Comparison of ENCODE assay signal across 9 mouse cellular contexts in genomic region chr2:32082229-32082628, GRCm38 (mm10). TPM values are rescaled to one million over a fixed set of nuclear protein-coding genes. Genes with fewer than 3 reads are reported as not detected.
DNase-seq lines count a peak whose midpoint lies in the region; ATAC-seq and TF ChIP-seq lines count a peak whose summit lies in the region.
"Had no signal": no experiment of that assay in that cellular context is flagged by ENCODE, and none has a peak within 500 bp of the region (broad histone marks: within the 10 kb centered on the region; RNA-seq: fewer than 3 reads in every experiment).

No protein-coding gene starts in this region.

- WGBS in forebrain, embryonic 11.5 days = 51% methylated on average over 2 of the region's 2 CpGs
- 41% methylated on average over 2 of the region's 2 CpGs for WGBS in forebrain, embryonic 15.5 days
- 60% methylated on average over 2 of the region's 2 CpGs for WGBS in midbrain, embryonic 10.5 days
- 33% methylated on average over 2 of the region's 2 CpGs for WGBS in midbrain, embryonic 16.5 days
- 25% methylated on average over 2 of the region's 2 CpGs for WGBS in liver, embryonic 14.5 days (ENCODE audit: insufficient replicate concordance)

- H3K4me3 ChIP-seq in forebrain, embryonic 11.5 days (ENCODE audit: low read depth, low read length) = peak overlapping the region; percentile 16; the same call in 1 of the 2 replicates
- H3K4me3 ChIP-seq in forebrain, embryonic 15.5 days = no peak overlapping the region
- peak overlapping the region; percentile 69 for H3K4me3 ChIP-seq in midbrain, embryonic 10.5 days
- no peak overlapping the region for H3K4me3 ChIP-seq in midbrain, embryonic 16.5 days (ENCODE audit: low read depth, low read length)
- peak overlapping the region; percentile 74 to 92 for H3K4me3 ChIP-seq in liver, embryonic 14.5 days (ENCODE audit: insufficient read depth in 1 of 2, low read depth in 2 of 2, low read length in 2 of 2)

- H3K27ac ChIP-seq in forebrain, embryonic 11.5 days (ENCODE audit: low read depth, low read length) = no peak overlapping the region
- no peak overlapping the region for H3K27ac ChIP-seq in forebrain, embryonic 15.5 days (replicated peaks)
- no peak overlapping the region; the same call in 1 of the 2 replicates for H3K27ac ChIP-seq in midbrain, embryonic 10.5 days (replicated peaks)
- H3K27ac ChIP-seq in midbrain, embryonic 16.5 days (ENCODE audit: low read length) = no peak overlapping the region
- peak overlapping the region; percentile 43 for H3K27ac ChIP-seq in liver, embryonic 14.5 days

- no peak for TF ChIP-seq CTCF in liver, embryonic 14.5 days (IDR thresholded peaks at IDR 0.05; ENCODE audit: low read depth)

- no peaks in the 10 kb centered on the region for H3K36me3 ChIP-seq in forebrain, embryonic 11.5 days (ENCODE audit: control insufficient read depth, insufficient read depth, low read length)
- no peaks in the 10 kb centered on the region for H3K36me3 ChIP-seq in forebrain, embryonic 15.5 days
- H3K36me3 ChIP-seq in midbrain, embryonic 10.5 days = no peaks in the 10 kb centered on the region
- no peaks in the 10 kb centered on the region for H3K36me3 ChIP-seq in midbrain, embryonic 16.5 days (ENCODE audit: control insufficient read depth, insufficient read depth, low read length)
- H3K36me3 ChIP-seq in liver, embryonic 14.5 days (replicated peaks; ENCODE audit: control insufficient read depth, insufficient read depth, low read depth) = peaks cover 10% of the 10 kb centered on the region; the same call in 1 of the 2 replicates

- H3K27me3 ChIP-seq in forebrain, embryonic 11.5 days (ENCODE audit: control insufficient read depth, insufficient read depth, low read length) = peaks cover 49% of the 10 kb centered on the region
- H3K27me3 ChIP-seq in forebrain, embryonic 15.5 days = peaks cover 54% of the 10 kb centered on the region
- H3K27me3 ChIP-seq in midbrain, embryonic 10.5 days (ENCODE audit: low read depth, poor library complexity, severe bottlenecking) = peaks cover 74% of the 10 kb centered on the region
- H3K27me3 ChIP-seq in midbrain, embryonic 16.5 days (ENCODE audit: control insufficient read depth, insufficient read depth, low read depth, low read length) = peaks cover 33% of the 10 kb centered on the region
- no peaks in the 10 kb centered on the region for H3K27me3 ChIP-seq in liver, embryonic 14.5 days (ENCODE audit: control insufficient read depth, insufficient read depth, low read length)

- peaks cover 16% of the 10 kb centered on the region for H3K4me1 ChIP-seq in forebrain, embryonic 11.5 days (replicated peaks; ENCODE audit: control insufficient read depth, insufficient read depth, low read length)
- H3K4me1 ChIP-seq in forebrain, embryonic 15.5 days = peaks cover 16% of the 10 kb centered on the region
- peaks cover 36% of the 10 kb centered on the region for H3K4me1 ChIP-seq in midbrain, embryonic 10.5 days
- peaks cover 12% of the 10 kb centered on the region; the same call in 1 of the 2 replicates for H3K4me1 ChIP-seq in midbrain, embryonic 16.5 days (ENCODE audit: control insufficient read depth, insufficient read depth, low read length)
- H3K4me1 ChIP-seq in liver, embryonic 14.5 days (replicated peaks; ENCODE audit: control insufficient read depth in 2 of 2, insufficient read depth in 2 of 2, low read length in 1 of 2) = peaks cover 35 to 47% of the 10 kb centered on the region in 2 experiments

- ATAC-seq in forebrain, embryonic 11.5 days (replicated peaks; ENCODE audit: low FRiP score) = no peak
- no peak for ATAC-seq in forebrain, embryonic 15.5 days (replicated peaks)
- ATAC-seq in midbrain, embryonic 16.5 days = no peak
- ATAC-seq in liver, embryonic 14.5 days (ENCODE audit: insufficient read depth) = no peak

- TF ChIP-seq EP300 in liver, embryonic 14.5 days (IDR thresholded peaks at IDR 0.05; ENCODE audit: low read depth) = no peak

- H3K9ac ChIP-seq in forebrain, embryonic 11.5 days (ENCODE audit: low read length) = no peak overlapping the region
- H3K9ac ChIP-seq in forebrain, embryonic 15.5 days (replicated peaks) = no peak overlapping the region
- H3K9ac ChIP-seq in midbrain, embryonic 16.5 days (ENCODE audit: low read depth, low read length) = no peak overlapping the region
- H3K9ac ChIP-seq in liver, embryonic 14.5 days (replicated peaks) = peak overlapping the region; percentile 78

- DNase-seq in forebrain, embryonic 11.5 days (ENCODE audit: low spot score) = no peak
- DNase-seq in midbrain, embryonic 10.5 days (ENCODE audit: low spot score) = no peak
- no peak for DNase-seq in liver, embryonic 14.5 days (ENCODE audit: low read depth in 3 of 3, low spot score in 3 of 3)
- peak; percentile 44 for DNase-seq in thymus, postnatal 14 days
- no peak for DNase-seq in MN1 (ENCODE audit: low spot score)
- DNase-seq in layer of hippocampus, postnatal 25 days (ENCODE audit: extremely low spot score in 1 of 2, low spot score in 1 of 2) = no peak
- DNase-seq: kidney, adult 8-10 months had no signal

- H3K4me2 ChIP-seq in forebrain, embryonic 11.5 days (ENCODE audit: low read depth, low read length, severe bottlenecking) = peak overlapping the region; percentile 99; the same call in 1 of the 2 replicates
- no peak overlapping the region for H3K4me2 ChIP-seq in forebrain, embryonic 15.5 days (replicated peaks)
- H3K4me2 ChIP-seq in midbrain, embryonic 16.5 days (ENCODE audit: low read length) = no peak overlapping the region
- H3K4me2 ChIP-seq in liver, embryonic 14.5 days (ENCODE audit: low read depth) = peak overlapping the region; percentile 90

- H3K9me3 ChIP-seq in forebrain, embryonic 11.5 days (ENCODE audit: control insufficient read depth, low read length) = no peaks in the 10 kb centered on the region
- H3K9me3 ChIP-seq in forebrain, embryonic 15.5 days = no peaks in the 10 kb centered on the region
- no peaks in the 10 kb centered on the region for H3K9me3 ChIP-seq in midbrain, embryonic 10.5 days (replicated peaks)
- H3K9me3 ChIP-seq in midbrain, embryonic 16.5 days (replicated peaks; ENCODE audit: control insufficient read depth, low read length, poor library complexity, severe bottlenecking) = no peaks in the 10 kb centered on the region
- H3K9me3 ChIP-seq in liver, embryonic 14.5 days (ENCODE audit: control insufficient read depth, low read length) = no peaks in the 10 kb centered on the region

RNA-seq across cellular contexts. Expression of gene Fam78a, which starts 2.4 kb away (rescaled TPM):
- polyA plus RNA-seq in forebrain, embryonic 11.5 days (2014; fragmentation: Nextera tagmentation; extraction: Ambion mirVana) = 1.5 and 1.8 TPM in 2 replicates
- polyA plus RNA-seq in forebrain, embryonic 15.5 days (2015; fragmentation: Nextera tagmentation; extraction: Ambion mirVana) = 0.46 and 0.54 TPM in 2 replicates
- 1.3 and 1.6 TPM in 2 replicates for polyA plus RNA-seq in midbrain, embryonic 10.5 days (2016; fragmentation: Nextera tagmentation; extraction: Ambion mirVana)
- 0.41 and 0.45 TPM in 2 replicates for polyA plus RNA-seq in midbrain, embryonic 16.5 days (2015; fragmentation: Nextera tagmentation; extraction: Ambion mirVana)
- 7.8 and 8.9 TPM in 2 replicates for polyA plus RNA-seq in liver, embryonic 14.5 days (2012; rRNA removed)
- 9.8 and 12.5 TPM in 2 replicates for polyA plus RNA-seq in liver, embryonic 14.5 days (2014; fragmentation: Nextera tagmentation; extraction: Ambion mirVana)
- total RNA-seq in layer of hippocampus, postnatal 25 days (2021) = 1 to 10 TPM; 3.2 to 6.3 TPM

RNA-seq across cellular contexts. Expression of gene Plpp7, which starts 13.1 kb away (rescaled TPM):
- polyA plus RNA-seq in forebrain, embryonic 11.5 days (2014; fragmentation: Nextera tagmentation; extraction: Ambion mirVana) = 5.7 and 7.3 TPM in 2 replicates
- polyA plus RNA-seq in forebrain, embryonic 15.5 days (2015; fragmentation: Nextera tagmentation; extraction: Ambion mirVana) = 16.4 and 17.0 TPM in 2 replicates
- polyA plus RNA-seq in midbrain, embryonic 10.5 days (2016; fragmentation: Nextera tagmentation; extraction: Ambion mirVana) = 7.1 and 7.8 TPM in 2 replicates
- 25.0 and 28.4 TPM in 2 replicates for polyA plus RNA-seq in midbrain, embryonic 16.5 days (2015; fragmentation: Nextera tagmentation; extraction: Ambion mirVana)
- 1.4 TPM in 2 replicates for polyA plus RNA-seq in liver, embryonic 14.5 days (2012; rRNA removed)
- 1.1 and 1.4 TPM in 2 replicates for polyA plus RNA-seq in liver, embryonic 14.5 days (2014; fragmentation: Nextera tagmentation; extraction: Ambion mirVana)
- total RNA-seq in layer of hippocampus, postnatal 25 days (2021) = 10 to 100 TPM; 23.7 to 24.4 TPM

Comparison
In these comparisons a context has a peak if more than half of its experiments do, and no peak if none do; other contexts are left out.
1. H3K4me2 ChIP-seq: peak in forebrain, embryonic 11.5 days (single experiment) and liver, embryonic 14.5 days (single experiment); none in forebrain, embryonic 15.5 days (single experiment) and midbrain, embryonic 16.5 days (single experiment).
2. H3K4me3 ChIP-seq: peak in forebrain, embryonic 11.5 days (single experiment), midbrain, embryonic 10.5 days (single experiment) and liver, embryonic 14.5 days (2 of 2); none in forebrain, embryonic 15.5 days (single experiment) and midbrain, embryonic 16.5 days (single experiment).